13 mouse cellular contexts compared by ENCODE assay signal in the genomic region with DNA sequence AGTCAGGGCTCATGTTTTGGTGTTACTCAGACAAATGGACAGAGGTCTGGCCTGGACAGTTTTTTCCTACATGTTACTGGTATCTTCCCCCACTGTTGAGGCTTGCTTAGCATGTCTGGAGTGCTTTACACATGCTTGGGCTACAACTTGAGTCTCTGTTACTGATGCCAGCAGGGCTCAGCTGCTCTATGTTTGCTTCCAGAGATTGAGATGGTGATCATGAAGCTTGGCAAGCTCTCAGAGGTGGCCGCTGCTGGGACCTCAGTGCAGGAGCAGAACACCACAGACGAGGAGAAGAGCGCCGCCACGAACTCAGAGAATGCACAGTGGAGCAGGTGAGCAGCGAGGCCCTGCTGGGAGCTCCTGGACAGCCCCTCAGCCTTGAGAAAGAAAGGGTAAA.
DNase-seq lines count a peak whose midpoint lies in the region.
"Had no signal": no experiment of that assay in that cellular context is flagged by ENCODE, and none has a peak within 500 bp of the region (broad histone marks: within the 10 kb centered on the region; RNA-seq: fewer than 3 reads in every experiment).

No protein-coding gene starts in this region.

- DNase-seq in cerebellum, postnatal 10 days = peak; percentile 33 to 50
- DNase-seq in cerebellum, adult 8-10 months = no peak
- DNase-seq in gastrocnemius, adult 18-20 months (ENCODE audit: low spot score) = peak; percentile 62
- no peak for DNase-seq in gastrocnemius, postnatal 14 days
- peak; percentile 31 to 55 for DNase-seq in gastrocnemius, adult 8-10 months (ENCODE audit: low spot score in 2 of 2)
- DNase-seq in right cerebral cortex, postnatal 25 days = no peak
- DNase-seq: adrenal gland, adult 8-10 months; adrenal gland, postnatal 14 days; B cell, adult 2 months; cerebellum, adult 18-20 months; cerebellum, adult 9-10 months; cerebellum, postnatal 25 days; forebrain, postnatal 0 days had no signal

- intact Hi-C loops in gastrocnemius, postnatal 14 days (cut with DNase I; ENCODE audit: low total_unique reads) = no loop called here

Comparison
In these comparisons a context has a peak if more than half of its experiments do, and no peak if none do; other contexts are left out.
1. DNase-seq: peak in cerebellum, postnatal 10 days (2 of 2), gastrocnemius, adult 18-20 months (single experiment) and gastrocnemius, adult 8-10 months (2 of 2); none in cerebellum, adult 8-10 months (single experiment), gastrocnemius, postnatal 14 days (single experiment) and right cerebral cortex, postnatal 25 days (single experiment).